Comparison of ENCODE assay signal across 1 mouse cellular context in the genomic region with DNA sequence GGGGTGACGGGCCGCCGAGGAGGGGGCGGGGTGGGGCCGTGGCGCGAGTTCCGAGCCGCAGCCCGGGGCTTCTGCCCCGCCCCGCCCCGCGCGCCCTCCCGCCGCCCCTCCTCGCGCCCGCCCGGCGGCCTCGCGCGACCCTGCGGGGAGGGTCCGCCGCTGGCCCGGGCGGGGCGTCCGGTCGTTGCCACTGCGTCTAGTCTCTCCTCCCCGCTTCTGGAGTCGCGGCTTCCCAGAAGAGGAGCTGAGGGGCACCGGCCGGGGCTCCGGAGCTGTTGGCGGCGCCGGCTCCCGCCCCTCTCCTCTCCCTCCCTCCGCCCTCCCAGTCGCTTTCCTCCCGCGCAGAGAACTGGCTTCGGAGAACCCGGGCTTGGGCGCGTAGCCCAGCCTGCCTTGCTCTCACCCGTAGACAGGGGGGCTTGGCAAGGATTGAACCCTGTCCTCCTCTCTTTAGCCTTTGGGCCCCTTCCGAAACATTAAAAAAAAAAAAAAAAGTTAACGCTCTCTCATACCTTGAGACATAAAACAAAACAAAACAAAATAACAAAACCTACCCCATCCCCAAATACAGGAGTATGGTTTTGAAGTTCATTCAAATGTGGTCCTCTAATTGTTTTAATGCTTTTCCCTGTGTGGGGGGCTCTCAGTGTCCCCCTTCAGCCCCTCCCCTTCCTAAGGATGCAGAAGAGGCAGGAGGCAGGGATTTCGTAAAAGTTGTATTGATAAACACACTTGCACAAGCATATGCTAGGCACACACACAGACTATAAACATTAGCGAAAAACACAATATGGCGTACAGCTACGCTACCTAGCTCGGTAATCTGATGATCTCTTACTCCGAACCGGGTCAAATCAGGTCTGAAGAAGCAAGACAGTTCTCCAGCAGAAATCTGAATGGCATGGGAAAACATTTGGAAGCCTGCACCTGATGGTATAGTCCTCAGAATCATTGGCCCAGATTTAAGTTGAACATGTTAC.
TF ChIP-seq lines count a peak whose summit lies in the region.

No protein-coding gene starts in this region.

TF ChIP-seq in ES-E14, 5 proteins besides CTCF, POLR2A, EP300 and RAD21 (continued from another document):
- no peak for TF ChIP-seq HCFC1 (IDR thresholded peaks at IDR 0.05; ENCODE audit: borderline replicate concordance, insufficient read depth, low read length)
